Mouse (Mus musculus): ENCODE results near the gene Tmem132b.

Tmem132b gene

GRCm38 (mm10) chr5:125772238-125772637 is 240.7 kb downstream of the Tmem132b start:
- no peak for DNase-seq (ENCODE audit: low spot score in 2 of 2)

GRCm38 (mm10) chr5:125772756-125773155 is 241.2 kb downstream of the Tmem132b start:
- no peak for DNase-seq (ENCODE audit: low spot score in 2 of 2)

GRCm38 (mm10) chr5:125780332-125780731 is 248.8 kb downstream of the Tmem132b start:
- DNase-seq (ENCODE audit: low spot score in 2 of 2) = no peak

GRCm38 (mm10) chr5:125792643-125793042 is 261.1 kb downstream of the Tmem132b start:
- DNase-seq (ENCODE audit: low spot score in 2 of 2) = no peak

- DNase-seq (ENCODE audit: low spot score in 2 of 2) = no peak
Observed at GRCm38 (mm10) chr5:125794318-125794717, 262.7 kb downstream of the Tmem132b start.

- no peak for DNase-seq (ENCODE audit: low spot score in 2 of 2)
Observed at GRCm38 (mm10) chr5:125799622-125800021, 268.0 kb downstream of the Tmem132b start.

GRCm38 (mm10) chr5:125800025-125800424 is 268.5 kb downstream of the Tmem132b start:
- no peak for DNase-seq (ENCODE audit: low spot score in 2 of 2)

- DNase-seq (ENCODE audit: low spot score in 2 of 2) = no peak
Observed at GRCm38 (mm10) chr5:125802801-125803200, 271.2 kb downstream of the Tmem132b start.

- no peak for DNase-seq (ENCODE audit: low spot score in 2 of 2)
Observed at GRCm38 (mm10) chr5:125805327-125805726, 273.8 kb downstream of the Tmem132b start.

GRCm38 (mm10) chr5:125807861-125808260 is 276.3 kb downstream of the Tmem132b start:
- no peak for DNase-seq (ENCODE audit: low spot score in 2 of 2)

GRCm38 (mm10) chr5:125829342-125829741 is 297.8 kb downstream of the Tmem132b start:
- no peak for DNase-seq (ENCODE audit: low spot score in 2 of 2)

- DNase-seq (ENCODE audit: low spot score in 2 of 2) = no peak
Observed at GRCm38 (mm10) chr5:125835890-125836289, 304.3 kb downstream of the Tmem132b start.

- no peak for DNase-seq (ENCODE audit: low spot score in 2 of 2)
Observed at GRCm38 (mm10) chr5:125836761-125837160, 305.2 kb downstream of the Tmem132b start.

All from natural killer cell, adult 2 months (primary cell).